Mouse (Mus musculus) embryonic facial prominence, embryonic 12.5 days (tissue): ENCODE measurements at regions not wholly inside any gene's neighbourhood (a gene's known extent, or its start where the extent isn't known, plus 50 kb on each side); places are given as distances from the start of the nearest gene placed in this dataset.

Experiments
- ATAC-seq: fragments of 200-750 bp; cut with Nextera tagmentation; 2 replicates; pipeline ENCODE4 v1.8.0; 2017; ENCODE audit not compliant: insufficient number of reproducible peaks, insufficient read depth, low FRiP score, low TSS enrichment
- H3K27ac ChIP-seq: fragments of 300-500 bp; sonication (generic); 2 replicates; pipeline ENCODE4 v1.5.1; 2016; ENCODE audit warnings: mild to moderate bottlenecking
- H3K27me3 ChIP-seq: fragments of 300-500 bp; sonication (generic); 2 replicates; pipeline ENCODE4 v1.6.1; 2016; ENCODE audit warnings: mild to moderate bottlenecking, moderate library complexity
- H3K36me3 ChIP-seq: fragments of 300-500 bp; sonication (generic); 2 replicates; pipeline ENCODE4 v1.6.1; 2016; ENCODE audit warnings: mild to moderate bottlenecking
- H3K4me1 ChIP-seq: fragments of 300-500 bp; sonication (generic); 2 replicates; pipeline ENCODE4 v1.6.1; 2016
- H3K4me2 ChIP-seq: fragments of 300-500 bp; sonication (generic); replicated peaks from 2 replicates; pipeline ENCODE4 v1.6.1; 2016; ENCODE audit warnings: mild to moderate bottlenecking, moderate library complexity
- H3K4me3 ChIP-seq: fragments of 300-500 bp; sonication (generic); 2 replicates; pipeline ENCODE4 v1.5.1; 2016; ENCODE audit warnings: mild to moderate bottlenecking
- H3K9ac ChIP-seq: fragments of 300-500 bp; sonication (generic); 2 replicates; pipeline ENCODE4 v1.6.1; 2016; ENCODE audit warnings: mild to moderate bottlenecking, moderate library complexity
- H3K9me3 ChIP-seq: fragments of 300-500 bp; sonication (generic); 2 replicates; pipeline ENCODE4 v1.6.1; 2016; ENCODE audit warnings: mild to moderate bottlenecking, moderate library complexity
- WGBS: fragments of 180-500 bp; shearing (Covaris S2); methylation state at CpG from one replicate; pipeline ENCODE4 v1.1.7; 2016; 5-methylcytosine and 5-hydroxymethylcytosine counted together

- Histone ChIP-seq H3K36me3 (no peaks in the 10 kb centered on the region), H3K27me3 (no peaks in the 10 kb centered on the region), H3K4me3 (no peak overlapping the region), H3K4me1 (no peaks in the 10 kb centered on the region), H3K9me3 (no peaks in the 10 kb centered on the region), H3K27ac (no peak overlapping the region), H3K4me2 (no peak overlapping the region), H3K9ac (no peak overlapping the region)
- 75% methylated on average over 4 of the region's 4 CpGs for WGBS
- ATAC-seq = no peak
These were observed 409.2 kb downstream of the Fam198b start for GRCm38 (mm10) chr3:80293485-80293884.

GRCm38 (mm10) chr3:80307632-80308031 is 423.3 kb downstream of the Fam198b start:
- WGBS = 76% methylated on average over 4 of the region's 4 CpGs
- H3K9me3 ChIP-seq = no peaks in the 10 kb centered on the region
- no peak for ATAC-seq

GRCm38 (mm10) chr3:80309931-80310330 is 425.6 kb downstream of the Fam198b start:
- Histone ChIP-seq H3K9ac (no peak overlapping the region), H3K4me3 (no peak overlapping the region), H3K4me1 (no peaks in the 10 kb centered on the region), H3K4me2 (no peak overlapping the region), H3K9me3 (no peaks in the 10 kb centered on the region), H3K36me3 (no peaks in the 10 kb centered on the region), H3K27me3 (no peaks in the 10 kb centered on the region), H3K27ac (no peak overlapping the region)
- 61% methylated on average over 4 of the region's 4 CpGs for WGBS
- ATAC-seq = no peak

More at GRCm38 (mm10) chr3:80307632-80308031, 423.3 kb downstream of the Fam198b start:
- Histone ChIP-seq H3K9ac (no peak overlapping the region), H3K36me3 (no peaks in the 10 kb centered on the region), H3K4me1 (no peaks in the 10 kb centered on the region), H3K27me3 (no peaks in the 10 kb centered on the region), H3K4me2 (no peak overlapping the region), H3K27ac (no peak overlapping the region), H3K4me3 (no peak overlapping the region)

GRCm38 (mm10) chr3:80311689-80312088 is 427.4 kb downstream of the Fam198b start:
- H3K9me3 ChIP-seq = no peaks in the 10 kb centered on the region
- 84% methylated on average over 2 of the region's 2 CpGs for WGBS
- no peak overlapping the region for H3K9ac ChIP-seq
- H3K4me3 ChIP-seq = no peak overlapping the region
- no peak for ATAC-seq
- H3K4me2 ChIP-seq = no peak overlapping the region
- H3K4me1 ChIP-seq = no peaks in the 10 kb centered on the region
- H3K27ac ChIP-seq = no peak overlapping the region
- no peaks in the 10 kb centered on the region for H3K36me3 ChIP-seq
- no peaks in the 10 kb centered on the region for H3K27me3 ChIP-seq

- Histone ChIP-seq H3K36me3 (no peaks in the 10 kb centered on the region), H3K27ac (no peak overlapping the region), H3K4me1 (no peaks in the 10 kb centered on the region), H3K27me3 (no peaks in the 10 kb centered on the region), H3K9ac (no peak overlapping the region), H3K4me3 (no peak overlapping the region), H3K9me3 (no peaks in the 10 kb centered on the region), H3K4me2 (no peak overlapping the region)
- WGBS = 74% methylated on average over 3 of the region's 3 CpGs
- ATAC-seq = no peak
These were observed 438.0 kb downstream of the Fam198b start for GRCm38 (mm10) chr3:80322291-80322690.

- Histone ChIP-seq H3K27ac (no peak overlapping the region), H3K4me2 (no peak overlapping the region), H3K27me3 (no peaks in the 10 kb centered on the region), H3K9ac (no peak overlapping the region), H3K36me3 (no peaks in the 10 kb centered on the region), H3K4me3 (no peak overlapping the region), H3K9me3 (no peaks in the 10 kb centered on the region), H3K4me1 (no peaks in the 10 kb centered on the region)
- no peak for ATAC-seq
- WGBS = 72% methylated on average over 2 of the region's 2 CpGs
These were observed 440.4 kb downstream of the Fam198b start for GRCm38 (mm10) chr3:80324726-80325125.

GRCm38 (mm10) chr3:80331776-80332175 is 447.4 kb downstream of the Fam198b start:
- WGBS = 74% methylated on average over 3 of the region's 3 CpGs
- ATAC-seq = no peak
- H3K9ac ChIP-seq = no peak overlapping the region
- no peaks in the 10 kb centered on the region for H3K9me3 ChIP-seq
- H3K4me1 ChIP-seq = no peaks in the 10 kb centered on the region
- no peak overlapping the region for H3K27ac ChIP-seq
- no peaks in the 10 kb centered on the region for H3K27me3 ChIP-seq
- no peak overlapping the region for H3K4me3 ChIP-seq
- no peak overlapping the region for H3K4me2 ChIP-seq
- no peaks in the 10 kb centered on the region for H3K36me3 ChIP-seq

GRCm38 (mm10) chr3:80334446-80334893 is 450.1 kb downstream of the Fam198b start:
- H3K4me1 ChIP-seq = no peaks in the 10 kb centered on the region

GRCm38 (mm10) chr3:80336123-80336674 is 451.9 kb downstream of the Fam198b start:
- Histone ChIP-seq H3K4me2 (no peak overlapping the region), H3K4me3 (no peak overlapping the region), H3K9me3 (no peaks in the 10 kb centered on the region), H3K27ac (no peak overlapping the region), H3K36me3 (no peaks in the 10 kb centered on the region), H3K9ac (no peak overlapping the region), H3K27me3 (no peaks in the 10 kb centered on the region), H3K4me1 (no peaks in the 10 kb centered on the region)
- WGBS = 91% methylated on average over 8 of the region's 8 CpGs
- no peak; the same call in 1 of the 2 replicates for ATAC-seq

More at GRCm38 (mm10) chr3:80334446-80334893, 450.1 kb downstream of the Fam198b start:
- Histone ChIP-seq H3K9ac (no peak overlapping the region), H3K36me3 (no peaks in the 10 kb centered on the region), H3K4me2 (no peak overlapping the region), H3K4me3 (no peak overlapping the region), H3K27ac (no peak overlapping the region), H3K9me3 (no peaks in the 10 kb centered on the region), H3K27me3 (no peaks in the 10 kb centered on the region)
- no peak for ATAC-seq
- 68% methylated on average over 4 of the region's 4 CpGs for WGBS

GRCm38 (mm10) chr3:80367972-80368371 is 434.7 kb downstream of the Gria2 start:
- Histone ChIP-seq H3K4me1 (no peaks in the 10 kb centered on the region), H3K36me3 (no peaks in the 10 kb centered on the region), H3K27ac (no peak overlapping the region), H3K4me2 (no peak overlapping the region), H3K9ac (no peak overlapping the region), H3K27me3 (no peaks in the 10 kb centered on the region), H3K9me3 (no peaks in the 10 kb centered on the region), H3K4me3 (no peak overlapping the region)
- peak; percentile 35; the same call in 1 of the 2 replicates for ATAC-seq

GRCm38 (mm10) chr3:80369214-80369941 is 433.3 kb downstream of the Gria2 start:
- H3K4me3 ChIP-seq = no peak overlapping the region
- no peaks in the 10 kb centered on the region for H3K27me3 ChIP-seq
- no peak overlapping the region for H3K9ac ChIP-seq
- no peaks in the 10 kb centered on the region for H3K36me3 ChIP-seq
- H3K27ac ChIP-seq = no peak overlapping the region
- no peak for ATAC-seq
- WGBS = 84% methylated on average over 4 of the region's 4 CpGs
- no peaks in the 10 kb centered on the region for H3K4me1 ChIP-seq
- no peaks in the 10 kb centered on the region for H3K9me3 ChIP-seq
- H3K4me2 ChIP-seq = no peak overlapping the region

- Histone ChIP-seq H3K4me3 (no peak overlapping the region), H3K9ac (no peak overlapping the region), H3K9me3 (no peaks in the 10 kb centered on the region), H3K36me3 (no peaks in the 10 kb centered on the region), H3K4me2 (no peak overlapping the region), H3K4me1 (no peaks in the 10 kb centered on the region), H3K27me3 (no peaks in the 10 kb centered on the region), H3K27ac (no peak overlapping the region)
- 70% methylated on average over 3 of the region's 3 CpGs for WGBS
- ATAC-seq = no peak
These were observed 430.2 kb downstream of the Gria2 start for GRCm38 (mm10) chr3:80372436-80372835.
